Mouse (Mus musculus) liver, embryonic 13.5 days (tissue): Measurements from ENCODE around the gene Cdhr5. TPM values are rescaled to one million over a fixed set of nuclear protein-coding genes. Genes with fewer than 3 reads are reported as not detected.

Experiments
- ATAC-seq: fragments of 200-750 bp; cut with Nextera tagmentation; 2 replicates; pipeline ENCODE4 v1.8.0; 2017; ENCODE audit warnings: low read depth, mild to moderate bottlenecking, moderate number of reproducible peaks, moderate library complexity
- DNase-seq: peaks from one replicate; pipeline ENCODE4 v3.0.0; 2022
- H3K27ac ChIP-seq: fragments of 300-500 bp; sonication (generic); 2 replicates; pipeline ENCODE4 v1.5.1; 2015; ENCODE audit warnings: moderate library complexity, mild to moderate bottlenecking, inconsistent platforms
- H3K27me3 ChIP-seq: fragments of 300-500 bp; sonication (generic); 2 replicates; pipeline ENCODE4 v1.6.1; 2015; ENCODE audit warnings: mild to moderate bottlenecking, inconsistent platforms
- H3K36me3 ChIP-seq: fragments of 300-500 bp; sonication (generic); 2 replicates; pipeline ENCODE4 v1.6.1; 2015; ENCODE audit warnings: mild to moderate bottlenecking, inconsistent platforms
- H3K4me1 ChIP-seq: fragments of 300-500 bp; sonication (generic); replicated peaks from 2 replicates; pipeline ENCODE4 v1.6.1; 2015; ENCODE audit warnings: inconsistent platforms
- H3K4me2 ChIP-seq: fragments of 300-500 bp; sonication (generic); 2 replicates; pipeline ENCODE4 v1.6.1; 2015; ENCODE audit warnings: inconsistent platforms, mild to moderate bottlenecking, moderate library complexity
- H3K4me3 ChIP-seq: fragments of 300-500 bp; sonication (generic); replicated peaks from 2 replicates; pipeline ENCODE4 v1.5.1; 2015; ENCODE audit warnings: mild to moderate bottlenecking, inconsistent platforms
- H3K9ac ChIP-seq: fragments of 300-500 bp; sonication (generic); 2 replicates; pipeline ENCODE4 v1.6.1; 2015; ENCODE audit warnings: mild to moderate bottlenecking, inconsistent platforms
- H3K9me3 ChIP-seq: fragments of 300-500 bp; sonication (generic); replicated peaks from 2 replicates; pipeline ENCODE4 v1.6.1; 2016; ENCODE audit warnings: inconsistent platforms
- WGBS: fragments of 180-500 bp; shearing (Covaris S2); methylation state at CpG from one replicate; pipeline ENCODE4 v1.1.7; 2015; ENCODE audit not compliant: insufficient replicate concordance; 5-methylcytosine and 5-hydroxymethylcytosine counted together
- microRNA counts: library from miRNA; unstranded; fragments of <30 nt; microRNA quantifications from one replicate; lab custom pipeline; 2016
- microRNA-seq: library from miRNA; unstranded; fragments of <30 nt; microRNA quantifications from one replicate; pipeline ENCODE4, GENCODE M21; 2016
- polyA plus RNA-seq: library from polyadenylated mRNA; unstranded; fragments of >200 nt; fragmentation: Nextera tagmentation; extraction: Ambion mirVana; gene quantifications from 2 replicates; pipeline ENCODE4 v1.2.1, GENCODE M21; 2015

The Cdhr5 gene
- polyA plus RNA-seq, 1 experiment from 2014 or later: 0.10 TPM

DNA sequence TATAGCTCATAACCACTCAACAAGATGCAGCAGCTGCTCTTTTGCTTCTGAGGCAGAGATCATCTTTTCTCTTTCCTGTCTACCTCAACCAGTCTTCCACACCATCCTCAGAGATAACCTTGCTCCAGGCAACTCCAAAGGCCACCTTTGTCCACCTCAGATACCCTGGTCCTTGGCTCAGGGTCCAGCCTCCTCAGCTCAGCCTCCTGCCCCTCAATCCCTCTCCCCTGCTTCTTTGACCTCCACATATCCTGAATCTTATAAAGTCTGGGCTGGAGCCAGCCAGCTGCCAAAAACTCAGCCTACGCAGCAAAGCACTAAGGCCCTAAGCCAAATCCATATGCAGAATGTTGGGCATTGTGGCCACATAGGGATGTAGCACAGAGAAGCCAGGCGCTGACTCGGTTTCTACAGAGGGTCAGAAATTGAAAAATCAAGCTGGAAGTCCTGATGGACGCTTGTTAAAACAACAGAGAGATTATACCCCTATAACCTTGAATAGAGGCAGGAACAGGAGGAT lies 53.8 kb downstream of the Cdhr5 start:
- no peaks in the 10 kb centered on the region for H3K27me3 ChIP-seq
- H3K4me2 ChIP-seq: peak overlapping the region; percentile 99
- peaks cover 24% of the 10 kb centered on the region for H3K36me3 ChIP-seq
- H3K4me1 ChIP-seq: peaks cover 54% of the 10 kb centered on the region
- H3K27ac ChIP-seq: peak overlapping the region; percentile 88
- DNase-seq (no peak), ATAC-seq (no peak)
- peak overlapping the region; percentile 50 for H3K4me3 ChIP-seq
- no peaks in the 10 kb centered on the region; the same call in 1 of the 2 replicates for H3K9me3 ChIP-seq
- WGBS: 86% methylated on average over 4 of the region's 4 CpGs
- peak overlapping the region; percentile 74 for H3K9ac ChIP-seq

DNA sequence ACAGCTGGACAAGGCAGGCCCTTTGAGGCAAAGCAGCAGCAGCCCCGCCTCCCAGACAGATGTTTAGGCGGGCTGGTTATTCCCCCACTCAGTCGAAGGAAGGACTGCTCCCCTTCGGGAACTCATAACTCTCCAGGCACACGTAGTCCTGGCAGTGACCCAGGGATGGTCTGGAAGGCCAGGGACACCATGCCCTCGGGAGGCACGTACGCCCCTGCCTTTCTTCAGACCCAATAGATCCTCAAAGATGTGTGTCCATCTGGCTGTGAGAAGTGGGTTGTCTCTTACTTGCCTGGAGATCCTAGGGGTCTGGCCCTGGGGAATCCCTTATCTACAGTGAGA lies 54.5 kb downstream of the Cdhr5 start:
- DNase-seq (no peak), ATAC-seq (no peak)
- H3K4me1 ChIP-seq: peaks cover 59% of the 10 kb centered on the region
- H3K4me3 ChIP-seq: peak overlapping the region; percentile 50
- WGBS: 14% methylated on average over 8 of the region's 8 CpGs
- peaks cover 30% of the 10 kb centered on the region for H3K36me3 ChIP-seq
- no peaks in the 10 kb centered on the region for H3K27me3 ChIP-seq
- H3K9ac ChIP-seq: peak overlapping the region; percentile 74
- H3K9me3 ChIP-seq: no peaks in the 10 kb centered on the region; the same call in 1 of the 2 replicates
- peak overlapping the region; percentile 99 for H3K4me2 ChIP-seq
- peak overlapping the region; percentile 88 for H3K27ac ChIP-seq

DNA sequence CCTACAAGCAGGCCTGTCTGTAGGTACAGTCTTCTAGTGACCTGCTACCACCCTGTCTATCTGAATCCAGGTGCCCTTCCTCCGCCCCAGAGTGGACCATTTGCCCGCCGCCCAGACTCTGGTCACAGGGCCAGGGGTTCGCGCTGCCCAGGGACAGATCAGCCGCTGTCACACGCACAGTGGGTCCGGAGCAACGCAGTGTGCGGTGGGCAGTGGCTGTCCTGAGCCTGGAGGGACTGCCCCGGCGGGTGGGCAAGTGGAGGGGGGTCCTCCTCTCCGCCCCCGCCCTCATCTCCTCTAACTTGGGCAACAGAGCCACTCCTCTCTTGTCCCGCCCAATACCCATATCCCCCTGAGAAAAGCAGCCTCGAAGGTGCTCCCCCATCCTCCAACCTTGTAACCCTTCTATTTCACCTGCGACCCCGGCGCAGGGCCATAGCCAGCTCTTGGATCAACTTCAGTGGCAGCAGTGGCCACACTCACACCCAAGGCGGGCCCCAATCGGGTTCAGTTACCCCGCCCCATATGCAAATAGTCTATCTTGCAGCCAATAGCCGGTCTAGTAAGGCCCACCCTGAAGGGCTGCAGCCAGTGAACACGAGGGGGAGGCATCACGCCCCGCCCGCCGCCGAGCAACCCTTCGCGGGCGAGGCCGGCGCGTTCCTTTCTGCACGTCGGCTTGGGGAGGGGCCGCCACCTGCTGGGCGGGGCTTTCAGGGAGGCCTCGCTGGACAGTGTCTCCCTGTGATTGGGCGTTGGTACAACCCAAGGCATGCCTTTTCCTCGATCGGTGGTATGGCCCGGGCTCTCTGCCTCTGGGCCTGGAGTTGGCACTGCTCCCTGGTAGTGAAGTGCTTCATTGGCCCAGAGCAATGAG lies 55.1 kb downstream of the Cdhr5 start:
- Histone ChIP-seq H3K4me2 (peak overlapping the region; percentile 99), H3K4me3 (peak overlapping the region; percentile 78), H3K36me3 (peaks cover 31% of the 10 kb centered on the region), H3K9me3 (no peaks in the 10 kb centered on the region; the same call in 1 of the 2 replicates), H3K27me3 (no peaks in the 10 kb centered on the region), H3K9ac (peak overlapping the region; percentile 95), H3K4me1 (peaks cover 65% of the 10 kb centered on the region), H3K27ac (peak overlapping the region; percentile 89)
- WGBS: 9% methylated on average over 44 of the region's 44 CpGs
- peak; percentile 96 for ATAC-seq
- DNase-seq: peak; percentile 100

DNA sequence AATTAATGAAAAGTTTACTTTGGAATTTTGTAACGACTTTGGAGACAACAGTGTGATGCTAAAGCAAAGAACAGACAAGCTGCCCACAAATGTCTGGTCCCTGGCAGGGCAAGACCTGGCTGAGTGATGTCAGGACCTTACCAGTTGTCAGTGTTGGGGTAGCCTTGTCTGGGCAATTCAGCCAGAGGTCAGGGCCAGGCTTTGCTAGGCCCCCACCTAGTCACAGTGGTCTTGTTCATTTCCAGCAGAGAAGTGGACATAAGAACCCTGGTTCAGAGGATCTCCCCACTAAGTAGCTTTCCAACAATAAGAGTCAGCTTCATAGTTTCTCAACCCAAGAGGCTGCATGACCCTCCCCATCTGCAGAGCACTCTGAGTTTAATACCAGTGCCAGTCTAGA lies 56.2 kb downstream of the Cdhr5 start:
- no peak for ATAC-seq

DNA sequence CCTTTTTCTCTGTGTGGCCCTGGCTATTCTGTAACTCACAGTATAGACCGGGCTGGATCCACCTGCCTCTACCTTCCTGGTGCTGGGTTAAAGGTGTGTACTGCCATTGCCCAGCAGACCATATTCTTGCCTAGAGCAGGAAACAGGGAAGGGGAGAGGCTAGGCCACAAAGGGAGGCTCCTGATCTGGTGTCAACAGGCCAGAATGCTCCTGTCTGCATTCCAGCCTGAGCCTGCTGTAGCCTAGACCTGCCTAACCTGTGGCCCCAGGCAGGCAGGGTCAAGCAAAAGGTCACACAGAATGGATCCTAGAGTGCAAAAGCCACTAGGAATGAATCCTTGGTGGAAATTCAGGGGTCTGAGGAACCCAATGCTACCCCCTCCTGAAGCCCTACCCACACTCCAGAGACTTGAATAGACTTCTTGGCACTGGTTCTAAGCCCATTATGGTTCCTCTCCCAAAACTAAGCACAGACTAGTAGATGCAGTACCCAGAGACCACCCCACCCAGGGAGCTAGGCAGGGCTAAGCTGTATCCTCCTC lies 57.0 kb downstream of the Cdhr5 start:
- Histone ChIP-seq H3K9me3 (no peaks in the 10 kb centered on the region), H3K36me3 (peaks cover 31% of the 10 kb centered on the region), H3K4me1 (peaks cover 80% of the 10 kb centered on the region), H3K9ac (peak overlapping the region; percentile 39), H3K27ac (peak overlapping the region; percentile 89), H3K4me2 (peak overlapping the region; percentile 99; the same call in 1 of the 2 replicates), H3K27me3 (no peaks in the 10 kb centered on the region), H3K4me3 (no peak overlapping the region)
- DNase-seq (no peak), ATAC-seq (no peak)
- WGBS: 93% methylated on average over 1 of the region's 1 CpGs

More for the DNA sequence above, 56.2 kb downstream of the Cdhr5 start:
- peak overlapping the region; percentile 89 for H3K27ac ChIP-seq
- peak overlapping the region; percentile 78 for H3K4me3 ChIP-seq
- peak overlapping the region; percentile 95 for H3K9ac ChIP-seq
- H3K36me3 ChIP-seq: peaks cover 31% of the 10 kb centered on the region
- H3K4me2 ChIP-seq: peak overlapping the region; percentile 99
- H3K9me3 ChIP-seq: no peaks in the 10 kb centered on the region
- DNase-seq: no peak
- 75% methylated on average over 1 of the region's 1 CpGs for WGBS
- no peaks in the 10 kb centered on the region for H3K27me3 ChIP-seq
- peaks cover 72% of the 10 kb centered on the region for H3K4me1 ChIP-seq

MicroRNAs within 50 kb of the gene (microRNA counts, 519-probe panel; counts per million panel counts)
- 4,369 counts per million, percentile 39 among the panel's probes with 10 or more counts for microRNA mmu-miR-210 (lab: Ali Mortazavi, UCI)

Small RNAs within 50 kb of the gene (microRNA-seq; reads per million reads assigned to microRNA genes)
- gene Mir210: 1,029 reads per million, percentile 76 among the genes with 10 or more reads in this experiment

Other genes starting within 250 kb of the Cdhr5 start
- gene Gm17387, start 247.7 kb downstream of the Cdhr5 start, polyA plus RNA-seq: not detected in 2 replicates
- gene B4galnt4, start 215.7 kb downstream of the Cdhr5 start, polyA plus RNA-seq: 0.75 and 0.81 TPM in 2 replicates
- gene Pkp3, start 198.6 kb downstream of the Cdhr5 start, polyA plus RNA-seq: 0.70 and 0.71 TPM in 2 replicates
- 16.5 and 16.9 TPM in 2 replicates for gene Sigirr, start 176.2 kb downstream of the Cdhr5 start, polyA plus RNA-seq
- 0.12 and 0.20 TPM in 2 replicates for gene Ano9, start 159.0 kb downstream of the Cdhr5 start, polyA plus RNA-seq
- 138 and 147 TPM in 2 replicates for gene Ptdss2, start 154.4 kb downstream of the Cdhr5 start, polyA plus RNA-seq
- 55.0 and 58.0 TPM in 2 replicates for gene Rnh1, start 103.9 kb downstream of the Cdhr5 start, polyA plus RNA-seq
- gene Hras, start 82.8 kb downstream of the Cdhr5 start, polyA plus RNA-seq: 91.5 and 104 TPM in 2 replicates
- 12.2 and 15.5 TPM in 2 replicates for gene Lrrc56, start 82.6 kb downstream of the Cdhr5 start, polyA plus RNA-seq
- 0.59 and 0.71 TPM in 2 replicates for gene Lmntd2, start 62.7 kb downstream of the Cdhr5 start, polyA plus RNA-seq
- gene Rassf7, start 60.9 kb downstream of the Cdhr5 start, polyA plus RNA-seq: 23.9 and 26.7 TPM in 2 replicates
- 32.6 and 34.9 TPM in 2 replicates for gene Phrf1, start 48.0 kb downstream of the Cdhr5 start, polyA plus RNA-seq
- gene Irf7, start 10.3 kb downstream of the Cdhr5 start, polyA plus RNA-seq: 6.3 and 6.4 TPM in 2 replicates
- gene Sct, start 2.3 kb upstream of the Cdhr5 start, polyA plus RNA-seq: 0.22 TPM in 1 of 2 replicates, not detected in the other
- gene Drd4, start 15.2 kb upstream of the Cdhr5 start, polyA plus RNA-seq: 0.03 TPM in 1 of 2 replicates, not detected in the other
- gene Deaf1, start 50.9 kb upstream of the Cdhr5 start, polyA plus RNA-seq: 16.3 and 17.1 TPM in 2 replicates
- 18.2 and 19.6 TPM in 2 replicates for gene Tmem80, start 51.0 kb upstream of the Cdhr5 start, polyA plus RNA-seq
- 5.1 and 6.6 TPM in 2 replicates for gene Eps8l2, start 62.1 kb upstream of the Cdhr5 start, polyA plus RNA-seq
- 518 and 542 TPM in 2 replicates for gene Taldo1, start 115.4 kb upstream of the Cdhr5 start, polyA plus RNA-seq
- gene Gatd1, start 137.3 kb upstream of the Cdhr5 start, polyA plus RNA-seq: 18.1 and 18.3 TPM in 2 replicates
- 0.10 and 0.14 TPM in 2 replicates for gene Cend1, start 152.7 kb upstream of the Cdhr5 start, polyA plus RNA-seq
- 16.6 and 20.4 TPM in 2 replicates for gene Slc25a22, start 161.1 kb upstream of the Cdhr5 start, polyA plus RNA-seq
- 10.9 and 11.4 TPM in 2 replicates for gene Pidd1, start 167.2 kb upstream of the Cdhr5 start, polyA plus RNA-seq
- 1,223 and 1,240 TPM in 2 replicates for gene Rplp2, start 170.6 kb upstream of the Cdhr5 start, polyA plus RNA-seq
- 11.9 and 13.8 TPM in 2 replicates for gene Pnpla2, start 178.4 kb upstream of the Cdhr5 start, polyA plus RNA-seq
- gene Cracr2b, start 184.3 kb upstream of the Cdhr5 start, polyA plus RNA-seq: 3.6 and 4.0 TPM in 2 replicates
- 4.1 and 5.0 TPM in 2 replicates for gene Cd151, start 190.6 kb upstream of the Cdhr5 start, polyA plus RNA-seq
- gene Polr2l, start 198.3 kb upstream of the Cdhr5 start, polyA plus RNA-seq: 63.9 and 72.4 TPM in 2 replicates
- gene Tspan4, start 198.5 kb upstream of the Cdhr5 start, polyA plus RNA-seq: 49.3 and 49.7 TPM in 2 replicates